Mouse (Mus musculus) E14TG2a.4 (cell line): ENCODE results near the gene Serpina1f.

Experiments used
- H3K27me3 ChIP-seq: 2 replicates; pipeline ENCODE4 v1.6.1; 2014; ENCODE audit warnings: low read length, control low read depth; ENCODE audit not compliant: insufficient read depth
- H3K36me3 ChIP-seq: 2 replicates; pipeline ENCODE4 v1.6.1; 2014; ENCODE audit warnings: low read length, control low read depth; ENCODE audit not compliant: insufficient read depth
- H3K4me1 ChIP-seq: replicated peaks from 2 replicates; pipeline ENCODE4 v1.6.1; 2014; ENCODE audit warnings: low read depth, low read length, control low read depth
- H3K4me3 ChIP-seq: replicated peaks from 2 replicates; pipeline ENCODE4 v1.5.1; 2014; ENCODE audit warnings: mild to moderate bottlenecking, low read length
- H3K9me3 ChIP-seq: 2 replicates; pipeline ENCODE4 v1.6.1; 2014; ENCODE audit warnings: low read length, control low read depth
- CTCF ChIP-seq: conservative IDR thresholded peaks from 2 replicates; pipeline ENCODE4 v1.5.1; 2014; ENCODE audit warnings: low read length
- NANOG ChIP-seq: IDR thresholded peaks from 2 replicates; pipeline ENCODE4 v1.6.1; 2014; ENCODE audit warnings: borderline replicate concordance, low read length, mixed read lengths
- POU5F1 ChIP-seq: IDR thresholded peaks from 2 replicates; pipeline ENCODE4 v1.6.1; 2014; ENCODE audit warnings: low read length, borderline replicate concordance

Gene Serpina1f

GRCm38 (mm10) chr12:103656848-103657626, 38.3 kb downstream of the Serpina1f start, which contains the start of gene Serpina6:
Gene Serpina6, minus strand, starts transcription at chr12:103657212.
- Histone ChIP-seq H3K4me1 (no peaks in the 10 kb centered on the region), H3K4me3 (no peak within 1 kb of the TSS), H3K9me3 (no peaks in the 10 kb centered on the region), H3K27me3 (no peaks in the 10 kb centered on the region), H3K36me3 (no peaks in the 10 kb centered on the region)
- TF ChIP-seq POU5F1, result no peak

- TF ChIP-seq POU5F1 (no peak), NANOG (no peak), CTCF (no peak)
- no peaks in the 10 kb centered on the region for H3K36me3 ChIP-seq
- H3K9me3 ChIP-seq, result no peaks in the 10 kb centered on the region
- no peak overlapping the region for H3K4me3 ChIP-seq
- H3K4me1 ChIP-seq, result no peaks in the 10 kb centered on the region
- no peaks in the 10 kb centered on the region for H3K27me3 ChIP-seq
Measured at GRCm38 (mm10) chr12:103655123-103656044, 39.9 kb downstream of the Serpina1f start.

GRCm38 (mm10) chr12:103653836-103654235, 41.5 kb downstream of the Serpina1f start:
- H3K36me3 ChIP-seq, result no peaks in the 10 kb centered on the region
- no peaks in the 10 kb centered on the region for H3K4me1 ChIP-seq
- H3K9me3 ChIP-seq, result no peaks in the 10 kb centered on the region
- H3K4me3 ChIP-seq, result no peak overlapping the region
- H3K27me3 ChIP-seq, result no peaks in the 10 kb centered on the region
- TF ChIP-seq POU5F1 (no peak), CTCF (no peak), NANOG (no peak)

GRCm38 (mm10) chr12:103646314-103646713, 49.0 kb downstream of the Serpina1f start:
- Histone ChIP-seq H3K36me3 (no peaks in the 10 kb centered on the region), H3K27me3 (no peaks in the 10 kb centered on the region), H3K4me3 (no peak overlapping the region), H3K9me3 (no peaks in the 10 kb centered on the region), H3K4me1 (no peaks in the 10 kb centered on the region)
- TF ChIP-seq POU5F1 (no peak), CTCF (no peak), NANOG (no peak)

GRCm38 (mm10) chr12:103644601-103645000, 50.7 kb downstream of the Serpina1f start:
- Histone ChIP-seq H3K36me3 (no peaks in the 10 kb centered on the region), H3K27me3 (no peaks in the 10 kb centered on the region), H3K4me1 (no peaks in the 10 kb centered on the region), H3K4me3 (no peak overlapping the region), H3K9me3 (no peaks in the 10 kb centered on the region)
- TF ChIP-seq NANOG, result no peak
- TF ChIP-seq CTCF, result no peak
- no peak for TF ChIP-seq POU5F1

GRCm38 (mm10) chr12:103643818-103644217, 51.5 kb downstream of the Serpina1f start:
- Histone ChIP-seq H3K4me3 (no peak overlapping the region), H3K36me3 (no peaks in the 10 kb centered on the region), H3K27me3 (no peaks in the 10 kb centered on the region), H3K9me3 (no peaks in the 10 kb centered on the region), H3K4me1 (no peaks in the 10 kb centered on the region)
- TF ChIP-seq CTCF (no peak), POU5F1 (no peak), NANOG (no peak)

GRCm38 (mm10) chr12:103643336-103643735, 52.0 kb downstream of the Serpina1f start:
- no peaks in the 10 kb centered on the region for H3K27me3 ChIP-seq
- H3K36me3 ChIP-seq, result no peaks in the 10 kb centered on the region
- H3K4me3 ChIP-seq, result no peak overlapping the region
- peak; percentile 100 for TF ChIP-seq CTCF
- TF ChIP-seq POU5F1, result no peak
- no peaks in the 10 kb centered on the region for H3K9me3 ChIP-seq
- H3K4me1 ChIP-seq, result no peaks in the 10 kb centered on the region
